Mouse (Mus musculus): ENCODE measurements around the gene Gabbr2. TPM values are rescaled to one million over a fixed set of nuclear protein-coding genes. Genes with fewer than 3 reads are reported as not detected.

The Gabbr2 gene
- total and polyA plus RNA-seq, 3 experiments: not detected

DNA sequence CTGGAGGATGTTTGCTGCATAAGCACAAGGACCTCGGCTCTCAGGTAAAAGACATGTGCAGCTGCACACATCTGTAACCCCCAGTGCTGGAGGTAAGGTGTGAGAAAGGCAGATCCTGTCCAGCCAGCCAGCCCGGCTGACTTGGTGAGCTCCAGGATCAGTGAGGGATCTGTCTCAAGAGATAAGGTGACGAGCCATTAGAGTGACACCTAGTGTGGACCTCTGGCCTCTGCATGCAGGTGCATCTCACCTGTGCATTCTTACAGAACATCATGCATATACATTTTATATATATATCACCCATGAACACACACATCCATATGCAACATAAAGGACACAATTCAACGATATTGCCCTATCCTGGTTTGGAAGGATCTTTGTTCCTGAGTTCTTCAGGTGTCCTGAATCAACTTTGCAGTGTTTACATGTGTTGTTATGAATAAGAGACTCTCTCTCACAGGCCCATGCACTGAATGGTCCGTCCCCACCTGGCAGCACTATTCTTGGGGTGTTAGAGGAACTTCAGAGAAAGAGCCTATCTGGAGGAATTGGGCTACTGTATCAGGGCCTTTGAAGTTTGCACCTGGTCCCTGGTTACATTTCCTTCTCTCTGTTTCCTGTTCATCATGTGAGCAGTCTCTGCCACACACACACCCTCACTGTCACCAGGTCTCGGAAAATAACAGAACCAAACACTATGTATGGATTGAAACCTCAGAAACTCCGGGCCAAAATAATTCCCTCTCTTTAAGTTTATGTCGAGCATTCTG is 9.1 kb upstream of the Gabbr2 start:
- no peak overlapping the region for H3K4me3 ChIP-seq (replicated peaks in 1 of 3; ENCODE audit: low read depth in 2 of 3, low read length in 2 of 3, poor library complexity in 1 of 3)
- no peaks in the 10 kb centered on the region for H3K9me3 ChIP-seq (replicated peaks; ENCODE audit: low read length)
- H3K36me3 ChIP-seq (replicated peaks in 1 of 2; ENCODE audit: control insufficient read depth in 1 of 2, insufficient read depth in 1 of 2, low read length in 1 of 2): no peaks in the 10 kb centered on the region
- H3K9ac ChIP-seq (ENCODE audit: insufficient read depth, low read depth): no peak overlapping the region
- in situ Hi-C loops (cut with MboI; ENCODE audit: low pct_ligation_motif_present, low pct_unique_long_range_greater_than_20kb, low sequenced_read_pairs): no loop called here
- DNase-seq (ENCODE audit: extremely low read depth): no peak
- no peaks in the 10 kb centered on the region for H3K79me2 ChIP-seq (replicated peaks; ENCODE audit: control insufficient read depth, extremely low read depth, insufficient read depth, poor library complexity, severe bottlenecking)
- dilution Hi-C loops (cut with MboI; ENCODE audit: extremely low pct_ligation_motif_present, extremely low pct_unique_long_range_greater_than_20kb, low sequenced_read_pairs): no loop called here
- H3K4me2 ChIP-seq (ENCODE audit: insufficient read depth, low read depth, poor library complexity, severe bottlenecking): no peak overlapping the region
- peaks cover 92% of the 10 kb centered on the region for H3K27me3 ChIP-seq (replicated peaks)
- no peak overlapping the region for H3K27ac ChIP-seq (ENCODE audit: insufficient read depth, low read depth)
- no peak for TF ChIP-seq CHD1 (IDR thresholded peaks at IDR 0.05; ENCODE audit: low read depth, low read length)
- TF ChIP-seq SIN3A (IDR thresholded peaks at IDR 0.05; ENCODE audit: low read length): no peak
- no peak for TF ChIP-seq SMC3 (IDR thresholded peaks at IDR 0.05; ENCODE audit: low read depth, low read length)
- TF ChIP-seq ZNF384 (IDR thresholded peaks at IDR 0.05; ENCODE audit: low read depth, low read length): no peak
- no peak for TF ChIP-seq HCFC1 (IDR thresholded peaks at IDR 0.05; ENCODE audit: low read depth, low read length)
- no peak for TF ChIP-seq POLR2AphosphoS2 (IDR thresholded peaks at IDR 0.05; ENCODE audit: low read depth, low read length)
- no peak for TF ChIP-seq MYC (IDR thresholded peaks at IDR 0.05; ENCODE audit: low read depth, low read length)
- no peak for TF ChIP-seq NRF1 (IDR thresholded peaks at IDR 0.05; ENCODE audit: low read depth, low read length)
- TF ChIP-seq EP300 (IDR thresholded peaks at IDR 0.05; ENCODE audit: low read length): no peak
- TF ChIP-seq IRF4 (IDR thresholded peaks at IDR 0.05; ENCODE audit: low read depth, low read length): no peak
- no peak for TF ChIP-seq ELF1 (IDR thresholded peaks at IDR 0.05; ENCODE audit: low read depth, low read length)
- no peak for TF ChIP-seq PAX5 (IDR thresholded peaks at IDR 0.05; ENCODE audit: low read length)
- peaks cover 0 to 11% of the 10 kb centered on the region in 2 experiments; a peak in 2 of 4 replicates for H3K4me1 ChIP-seq (ENCODE audit: control insufficient read depth in 1 of 2, insufficient read depth in 2 of 2)

DNA sequence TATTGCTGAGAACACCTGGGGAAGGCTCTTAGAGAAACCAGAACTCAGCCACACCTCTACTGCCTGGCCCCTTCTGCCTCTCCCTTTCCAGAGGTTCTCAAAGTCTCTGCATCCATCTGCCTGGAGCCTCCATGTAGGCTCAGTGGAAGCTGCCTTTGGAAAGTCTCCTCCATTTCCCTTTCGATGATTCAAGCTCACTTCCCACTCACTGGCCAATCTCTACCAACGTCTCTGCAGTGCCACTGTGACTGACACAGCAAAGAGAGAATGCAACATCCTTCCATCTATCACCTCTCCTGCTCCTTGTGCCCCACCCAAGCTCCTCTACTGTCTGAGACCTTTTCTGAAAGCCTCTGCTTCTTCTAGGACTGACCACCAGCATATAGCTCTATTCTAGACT is 6.3 kb upstream of the Gabbr2 start:
- Histone ChIP-seq H3K27ac (ENCODE audit: insufficient read depth, low read depth) (no peak overlapping the region), H3K4me2 (ENCODE audit: insufficient read depth, low read depth, poor library complexity, severe bottlenecking) (no peak overlapping the region), H3K4me1 (ENCODE audit: control insufficient read depth in 1 of 2, insufficient read depth in 2 of 2) (peaks cover 0 to 11% of the 10 kb centered on the region in 2 experiments; a peak in 2 of 4 replicates), H3K27me3 (replicated peaks) (peaks cover 84% of the 10 kb centered on the region), H3K36me3 (replicated peaks in 1 of 2; ENCODE audit: control insufficient read depth in 1 of 2, insufficient read depth in 1 of 2, low read length in 1 of 2) (no peaks in the 10 kb centered on the region), H3K79me2 (replicated peaks; ENCODE audit: control insufficient read depth, extremely low read depth, insufficient read depth, poor library complexity, severe bottlenecking) (no peaks in the 10 kb centered on the region), H3K9ac (ENCODE audit: insufficient read depth, low read depth) (no peak overlapping the region), H3K4me3 (replicated peaks in 1 of 3; ENCODE audit: low read depth in 2 of 3, low read length in 2 of 3, poor library complexity in 1 of 3) (no peak overlapping the region), H3K9me3 (replicated peaks; ENCODE audit: low read length) (no peaks in the 10 kb centered on the region)
- TF ChIP-seq IRF4 (IDR thresholded peaks at IDR 0.05; ENCODE audit: low read depth, low read length) (no peak), POLR2A (IDR thresholded peaks at IDR 0.05; ENCODE audit: low read depth, low read length) (no peak), UBTF (IDR thresholded peaks at IDR 0.05; ENCODE audit: low read depth, low read length) (no peak), JUND (conservative IDR thresholded peaks at IDR 0.05; ENCODE audit: low read depth, low read length) (no peak), USF1 (IDR thresholded peaks at IDR 0.05; ENCODE audit: low read depth, low read length) (no peak), TBP (conservative IDR thresholded peaks at IDR 0.05; ENCODE audit: low read depth, low read length) (no peak), EP300 (IDR thresholded peaks at IDR 0.05; ENCODE audit: low read length) (no peak)
- dilution Hi-C loops (cut with MboI; ENCODE audit: extremely low pct_ligation_motif_present, extremely low pct_unique_long_range_greater_than_20kb, low sequenced_read_pairs): no loop called here
- DNase-seq (ENCODE audit: extremely low read depth): no peak
- in situ Hi-C loops (cut with MboI; ENCODE audit: low pct_ligation_motif_present, low pct_unique_long_range_greater_than_20kb, low sequenced_read_pairs): no loop called here
